Mouse (Mus musculus) kidney, postnatal 36 days (tissue): ENCODE results near the gene Pstk.

Experiments
- DNase-seq, 2 experiments: peaks; one replicate each; pipeline ENCODE4 v3.0.0; 2021 to 2022; ENCODE audit warnings: mixed read lengths in 2 of 2

The Pstk gene

DNA sequence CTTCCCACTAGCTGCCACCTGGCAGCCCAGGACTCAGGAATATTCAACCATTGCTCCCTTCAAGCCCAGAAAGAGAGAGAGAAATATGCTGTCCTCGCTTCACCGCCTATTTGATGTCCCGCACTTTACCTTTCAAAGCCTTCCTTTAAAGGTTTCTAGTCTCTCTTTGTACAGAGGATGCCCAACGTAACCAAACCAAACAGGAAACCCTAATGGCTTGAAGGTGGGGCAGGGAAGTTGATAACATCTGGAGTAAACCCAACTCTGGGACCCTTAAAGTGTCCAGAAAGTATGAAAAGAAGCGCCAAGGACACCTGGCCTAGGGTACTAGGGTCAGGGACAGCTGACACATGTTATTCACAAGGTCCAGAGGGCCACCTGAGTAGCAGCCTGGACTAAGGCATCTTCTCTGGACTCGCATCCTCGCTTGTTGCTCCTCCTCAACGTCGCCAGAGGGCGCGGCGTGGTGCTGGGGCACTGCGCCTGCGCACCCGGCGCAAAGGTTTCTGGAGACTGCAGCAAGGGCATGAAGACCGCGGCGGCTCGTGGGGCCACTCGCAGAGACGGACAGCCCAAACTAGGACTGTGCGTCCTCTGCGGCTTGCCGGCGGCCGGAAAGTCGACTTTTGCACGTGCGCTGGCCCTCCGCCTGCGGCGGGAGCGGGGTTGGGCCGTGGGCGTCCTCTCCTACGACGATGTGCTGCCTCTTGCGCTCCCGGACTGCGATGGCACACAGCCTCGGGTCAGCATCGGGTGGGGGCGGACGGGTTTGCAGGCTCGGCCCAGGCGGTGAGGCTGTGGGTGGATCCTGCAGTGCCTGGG lies at the start of gene Pstk:
Pstk (plus strand) TSS at position 494 of the 822 bp plus-strand sequence.
- peak; percentile 90 to 93 for DNase-seq

DNA sequence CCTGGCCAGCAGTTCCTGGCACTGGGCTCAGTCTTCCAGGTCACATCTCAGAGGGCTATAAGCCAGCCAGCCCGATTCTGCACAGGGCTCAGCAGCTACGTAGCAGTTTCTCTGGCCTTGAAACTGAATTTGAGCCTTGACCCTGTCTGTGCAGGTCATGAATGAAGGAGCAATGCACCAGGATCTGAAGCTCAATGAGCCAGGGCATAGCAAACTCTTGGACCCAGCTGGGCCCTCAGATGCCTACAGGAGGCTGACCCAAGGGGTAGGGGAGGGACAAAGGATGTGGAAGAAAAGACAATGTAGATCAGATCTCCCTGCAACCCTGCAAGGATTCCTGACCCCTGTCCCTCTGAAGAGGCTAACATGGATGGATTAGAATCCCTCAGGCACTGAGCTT lies 48.7 kb upstream of the Pstk start, which contains the start of gene Cuzd1:
Cuzd1 (minus strand) TSS at position 101 of the 400 bp plus-strand sequence.
- no peak for DNase-seq

DNA sequence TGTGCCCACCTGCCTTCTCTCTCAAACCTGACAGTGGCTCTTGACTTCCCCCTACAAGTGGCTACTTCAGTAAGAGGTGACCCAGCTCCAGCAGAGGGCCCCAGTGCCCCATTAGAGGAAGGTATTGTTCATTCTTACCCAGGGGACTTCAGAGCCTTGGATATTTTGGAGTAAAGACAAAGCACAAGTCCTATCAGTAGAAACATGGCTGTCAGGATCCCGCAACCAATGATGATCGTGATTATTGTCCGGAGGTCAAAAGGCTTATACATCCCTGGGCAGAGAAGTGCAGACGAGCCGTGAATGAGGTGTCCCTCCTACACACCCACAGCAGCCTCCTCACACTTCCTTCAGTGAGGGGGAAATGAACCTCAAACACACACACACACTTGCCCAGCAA lies 43.9 kb upstream of the Pstk start:
- DNase-seq: no peak

DNA sequence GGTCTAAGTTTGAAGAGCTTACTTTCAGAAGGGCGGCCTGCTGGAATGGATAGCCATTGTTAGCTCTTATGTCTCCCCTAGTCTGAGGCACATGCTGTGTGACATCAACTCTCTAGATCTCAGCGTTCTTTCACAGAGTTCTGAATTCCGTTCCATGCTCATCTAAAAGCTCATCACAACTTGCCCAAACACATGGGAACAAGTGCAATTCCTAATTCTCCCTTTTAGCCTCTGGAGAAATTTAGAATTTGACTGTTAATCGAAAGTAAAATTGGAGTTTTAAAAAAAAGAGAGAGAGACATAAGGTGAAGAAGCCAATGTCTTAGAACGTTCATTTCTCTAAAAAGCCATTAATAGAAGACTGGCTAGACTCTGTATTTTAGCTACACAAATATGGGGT lies 41.5 kb upstream of the Pstk start, which contains the start of gene Fam24b:
Fam24b (minus strand) TSS at position 101 of the 400 bp plus-strand sequence.
- DNase-seq: no peak

DNA sequence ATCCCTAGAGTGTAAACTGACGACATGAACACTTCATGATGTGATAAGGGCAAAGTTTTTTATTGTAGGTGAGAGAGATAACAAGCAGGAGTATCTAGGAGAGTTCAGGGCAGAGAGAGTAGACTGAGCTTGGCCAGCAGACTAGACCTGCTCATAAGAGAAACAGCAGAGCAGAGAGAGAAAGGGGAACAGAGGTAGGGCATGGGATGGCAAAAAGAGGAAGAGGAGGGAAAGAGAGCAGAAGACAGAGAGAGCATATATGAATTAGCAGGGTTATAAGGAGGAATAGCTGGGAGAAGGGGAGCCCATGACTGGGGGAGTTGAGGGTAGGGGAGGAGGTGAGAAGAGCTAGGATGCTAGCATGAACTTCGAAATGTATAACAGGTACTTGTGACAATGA lies 39.3 kb upstream of the Pstk start:
- DNase-seq: no peak

DNA sequence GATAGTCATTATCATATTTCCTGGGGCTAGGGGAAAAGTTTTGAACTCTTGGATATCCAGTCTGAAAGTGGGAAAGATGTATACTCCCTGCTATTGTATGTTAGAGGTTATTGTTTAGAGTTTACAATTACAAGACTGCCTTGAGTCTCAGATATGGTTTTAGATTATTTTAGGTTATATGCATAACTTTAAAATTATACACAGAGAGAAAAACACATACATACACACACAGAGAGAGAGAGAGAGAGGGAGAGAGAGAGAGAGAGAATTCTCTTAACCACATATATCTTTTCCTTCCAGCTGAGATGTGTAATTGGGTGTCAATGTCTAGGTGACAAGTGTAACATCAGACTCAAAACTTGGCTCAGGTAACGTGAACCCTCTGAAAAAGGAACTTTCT lies 37.4 kb upstream of the Pstk start, which contains the start of gene Fam24a:
Fam24a (plus strand) TSS at position 301 of the 400 bp plus-strand sequence.
- DNase-seq: no peak

DNA sequence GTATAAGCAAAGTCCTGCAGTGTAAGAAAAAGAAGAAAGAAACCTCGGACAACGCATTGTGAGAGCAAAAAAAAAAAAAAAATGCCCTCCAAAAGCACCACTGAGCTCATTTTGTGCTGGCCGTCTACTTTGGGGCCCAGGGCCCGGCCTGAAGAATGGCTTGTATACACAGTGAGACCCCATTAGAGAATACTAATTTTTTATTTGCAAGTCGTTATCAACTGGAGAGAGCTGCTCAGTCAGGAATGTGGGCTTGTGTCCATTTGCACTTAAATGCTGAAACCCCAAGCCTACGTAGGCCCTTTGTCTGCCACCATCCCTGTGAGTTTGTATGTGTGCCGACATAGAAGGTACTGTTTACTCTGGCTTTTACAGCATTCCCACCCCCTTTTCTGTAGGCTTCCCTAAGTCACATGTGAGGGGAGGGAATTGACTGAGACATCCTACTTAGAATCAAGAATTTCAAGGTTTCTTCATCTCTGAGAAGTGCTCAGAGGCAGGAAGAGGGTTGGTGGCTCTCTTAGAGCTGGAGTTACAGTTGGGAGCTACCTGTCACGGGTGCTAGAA lies 33.4 kb upstream of the Pstk start:
- DNase-seq: no peak

DNA sequence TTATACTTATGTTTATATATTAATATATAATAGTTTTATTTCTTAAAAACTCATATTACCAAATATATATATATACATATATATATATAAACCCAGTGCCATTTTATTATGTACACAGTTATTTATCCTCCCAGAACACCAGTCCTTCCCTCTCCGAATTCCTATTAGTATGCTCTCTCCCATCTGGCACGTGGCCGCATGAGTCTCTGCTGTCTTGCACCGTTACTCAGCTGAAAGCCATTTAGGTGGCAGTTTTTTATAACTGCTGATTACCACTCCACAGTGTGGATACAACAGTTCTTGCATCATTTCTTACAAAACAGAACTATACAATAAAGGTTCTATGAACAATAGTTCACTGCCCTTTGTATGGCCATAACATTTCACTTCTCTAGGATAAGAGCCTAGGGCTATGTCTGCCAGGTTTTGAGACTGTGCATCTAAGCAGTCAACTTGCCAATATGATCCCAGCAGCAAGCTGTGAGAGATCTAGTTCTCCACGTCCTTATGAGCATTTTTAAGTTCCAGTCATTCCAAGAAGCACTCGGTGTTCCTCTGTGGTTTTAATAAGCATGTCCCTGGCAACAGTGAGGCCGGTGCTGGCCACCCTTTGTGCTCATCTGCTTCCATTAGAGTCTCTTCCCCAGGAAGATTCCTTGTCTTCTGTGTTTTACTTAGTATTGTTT lies 24.9 kb upstream of the Pstk start:
- no peak for DNase-seq

DNA sequence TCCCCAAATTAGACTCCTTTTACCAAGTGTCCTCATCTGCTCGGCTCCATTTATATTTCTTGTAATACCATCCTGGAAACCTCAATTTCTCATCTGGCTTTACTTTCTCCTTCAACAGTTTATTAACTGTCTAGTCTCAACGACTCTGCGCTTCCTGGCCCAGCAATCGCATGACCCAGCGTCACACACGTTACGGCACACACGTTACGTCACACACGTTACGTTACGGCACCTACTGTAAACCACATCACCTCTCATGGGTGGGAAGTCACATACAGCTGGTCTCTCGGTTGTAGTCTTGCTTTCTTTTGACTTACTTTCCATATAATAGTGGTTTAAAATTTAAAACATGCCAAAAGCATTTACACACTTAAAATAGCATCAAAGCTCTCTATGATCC lies 14.8 kb upstream of the Pstk start:
- no peak for DNase-seq

DNA sequence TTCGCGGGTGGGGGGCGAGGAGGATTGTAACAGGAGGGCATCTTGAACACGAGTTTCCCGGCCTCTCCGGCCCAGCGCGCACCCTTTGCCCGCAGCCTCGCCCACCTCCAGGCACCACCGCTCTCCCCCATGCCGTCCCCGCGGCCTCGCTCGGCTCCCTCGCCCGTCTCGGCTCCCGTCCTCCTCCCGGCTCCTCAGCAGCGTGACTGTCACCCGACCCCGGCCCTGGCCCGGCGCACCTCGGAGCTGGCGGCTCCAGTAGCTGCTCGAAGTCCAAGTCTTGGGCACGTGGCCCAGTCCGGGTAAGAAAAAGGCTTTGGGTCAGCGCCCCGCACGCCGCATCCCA lies 8.7 kb upstream of the Pstk start:
- no peak for DNase-seq

DNA sequence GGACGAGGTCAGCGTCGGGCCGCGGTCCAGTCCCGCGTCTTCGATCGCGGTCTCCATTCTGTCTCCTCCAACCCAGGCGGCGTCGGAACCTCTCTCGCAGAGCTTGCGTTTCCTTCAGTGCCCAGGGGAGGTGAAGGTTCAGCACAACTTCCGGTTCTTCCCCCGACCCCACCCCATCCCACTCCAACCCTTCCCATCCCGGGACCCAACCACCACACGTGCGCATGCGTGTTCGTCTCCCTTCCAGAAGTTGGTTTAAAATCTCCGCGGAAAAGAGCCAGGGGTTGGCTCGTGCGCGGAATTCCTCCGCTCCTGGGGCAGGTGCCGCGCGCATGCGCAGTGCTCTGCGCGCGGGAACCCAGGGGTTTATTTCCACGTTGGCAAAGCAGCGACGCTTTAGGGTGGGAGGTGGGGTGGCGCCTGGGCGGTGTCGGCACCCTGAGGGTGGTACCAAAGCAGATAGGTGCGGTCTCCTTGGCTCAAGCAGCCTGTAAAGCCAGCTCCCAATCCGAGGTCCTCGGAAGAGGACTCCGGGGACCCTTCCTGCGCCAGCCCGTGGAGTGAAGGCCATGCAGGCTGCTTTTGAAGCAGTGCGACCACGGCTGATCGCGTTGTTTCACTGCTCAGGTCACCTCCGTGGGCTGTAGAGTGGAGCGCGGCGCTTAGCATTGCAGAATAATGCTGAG lies 8.2 kb upstream of the Pstk start, which contains the start of gene 2310057M21Rik:
2310057M21Rik (minus strand) TSS at position 145 of the 686 bp plus-strand sequence.
- DNase-seq: peak; percentile 96 to 97

DNA sequence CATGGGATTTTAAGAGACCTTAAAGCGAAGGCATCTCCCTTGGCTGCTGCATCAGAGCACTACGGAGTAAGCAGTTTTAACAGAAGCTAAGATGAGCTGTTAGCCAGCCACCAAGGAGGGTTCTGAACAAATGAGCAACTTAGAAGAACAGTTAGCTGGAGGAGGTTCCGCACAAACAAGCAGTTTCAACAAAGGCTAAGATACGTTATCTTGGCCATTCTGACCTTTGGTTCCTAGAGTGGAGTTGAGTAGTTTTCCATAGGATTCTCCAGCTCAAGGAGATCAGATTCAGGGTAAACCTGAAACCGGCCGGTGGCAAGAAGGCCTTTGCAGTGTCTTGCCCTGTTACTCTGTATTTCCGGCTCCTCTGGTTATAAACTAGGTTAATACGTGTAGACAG lies 6.8 kb upstream of the Pstk start:
- DNase-seq: no peak

DNA sequence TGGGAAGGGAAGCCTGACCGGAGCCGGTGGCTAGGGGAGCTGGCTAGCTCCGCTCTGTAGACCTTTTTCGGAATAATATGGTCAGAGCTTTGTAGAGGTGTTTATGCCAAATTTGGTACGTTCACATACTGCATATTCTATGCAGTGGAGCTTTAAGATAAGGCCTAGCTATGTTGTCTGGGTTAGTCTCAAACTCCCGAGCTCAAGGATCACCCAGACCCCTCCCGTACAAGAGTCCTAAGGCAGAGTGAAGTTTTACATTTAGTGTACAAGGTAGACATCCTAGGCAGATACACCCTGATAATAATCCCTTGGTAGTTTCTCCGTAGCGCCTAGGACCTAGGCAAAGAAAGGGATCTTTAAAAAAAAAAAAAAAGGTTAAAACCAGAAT lies 524 bp downstream of the Pstk start:
- DNase-seq: no peak

DNA sequence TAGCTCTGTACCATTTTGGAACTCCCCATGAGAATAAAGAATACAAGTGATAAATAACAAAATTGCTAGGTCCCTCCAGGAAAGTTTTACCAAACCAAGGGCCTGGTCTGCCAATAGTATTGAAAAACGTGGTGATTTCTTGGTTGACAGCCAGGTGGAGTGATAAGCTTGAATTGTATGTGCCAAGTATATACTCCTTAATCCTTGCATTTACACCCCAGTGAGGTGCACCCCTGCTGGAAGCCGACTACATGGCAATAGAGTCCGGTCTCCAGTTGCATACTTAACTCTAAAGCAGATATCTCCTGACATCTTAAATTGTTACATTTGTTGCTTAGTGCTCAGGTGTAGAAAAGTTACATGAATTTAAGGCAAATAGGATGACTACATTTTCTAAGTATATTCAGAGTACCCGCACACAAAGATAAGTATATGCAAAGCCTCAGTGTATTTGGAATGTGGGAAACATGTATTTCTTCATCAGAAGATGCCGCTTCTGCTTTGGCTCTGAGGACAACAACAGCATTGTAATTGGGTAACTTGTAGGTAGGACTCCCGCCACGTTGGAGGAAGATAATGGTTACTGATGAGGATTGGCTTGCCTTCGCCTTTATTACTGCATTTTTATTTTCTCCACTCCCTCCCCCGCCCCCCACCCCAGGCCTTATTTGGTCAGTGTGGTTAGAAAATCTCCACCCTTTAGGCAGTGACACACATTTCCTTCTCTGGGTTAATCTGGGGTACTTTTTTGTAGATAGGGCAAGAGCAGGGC lies 1.1 kb downstream of the Pstk start:
- no peak for DNase-seq

DNA sequence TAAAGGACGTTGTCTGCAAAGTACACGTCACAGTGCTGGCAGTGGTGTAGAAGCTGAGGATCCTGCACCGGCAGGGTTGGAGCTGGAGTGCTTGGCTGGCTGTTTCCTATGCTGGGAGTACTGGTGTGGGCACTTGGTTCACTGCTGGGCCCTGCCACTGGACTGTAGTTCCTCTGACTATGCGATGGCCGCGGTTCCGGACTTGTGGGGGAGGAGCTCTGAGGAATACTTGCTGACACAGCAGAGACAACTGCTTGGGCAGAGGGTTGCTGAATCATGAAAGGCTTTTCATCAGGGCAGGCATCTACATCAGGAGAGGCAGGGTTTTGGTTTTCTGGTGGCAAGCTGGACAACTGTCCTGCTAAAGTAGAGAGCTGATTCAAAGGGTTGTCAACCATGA lies 20.8 kb downstream of the Pstk start:
- DNase-seq: peak in 1 of 2 experiments; percentile 22

DNA sequence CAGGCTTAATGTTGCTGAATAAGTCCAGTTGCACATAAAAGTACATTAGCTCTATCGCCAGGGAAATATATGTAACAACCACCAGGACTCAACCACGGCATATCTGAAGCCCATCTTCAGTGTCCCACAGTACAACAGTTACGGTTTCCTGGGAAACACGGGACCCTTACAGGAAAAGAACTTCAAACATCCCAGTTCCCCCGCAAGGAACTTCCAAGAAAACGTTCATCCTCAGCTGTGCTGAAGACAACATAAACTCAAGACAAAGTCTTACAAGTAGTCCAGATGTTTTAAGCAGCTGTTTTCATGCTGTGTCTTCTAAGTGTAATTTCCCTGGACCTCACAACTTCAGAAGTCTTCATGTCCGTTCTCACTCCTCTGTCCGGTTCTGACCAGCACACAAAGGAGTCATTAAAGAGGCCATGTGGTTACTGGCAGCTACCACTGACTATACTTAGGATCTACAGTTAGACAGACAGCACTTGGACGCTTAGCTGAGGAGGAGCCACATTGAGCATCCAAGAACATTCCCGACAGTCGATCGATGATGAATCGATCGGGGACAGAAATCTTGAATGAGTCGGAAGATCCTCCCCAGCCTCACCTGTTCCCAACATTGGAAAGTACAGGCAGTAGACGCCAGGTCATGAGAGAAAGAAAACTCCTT lies 38.5 kb downstream of the Pstk start:
- peak; percentile 28 to 33 for DNase-seq

DNA sequence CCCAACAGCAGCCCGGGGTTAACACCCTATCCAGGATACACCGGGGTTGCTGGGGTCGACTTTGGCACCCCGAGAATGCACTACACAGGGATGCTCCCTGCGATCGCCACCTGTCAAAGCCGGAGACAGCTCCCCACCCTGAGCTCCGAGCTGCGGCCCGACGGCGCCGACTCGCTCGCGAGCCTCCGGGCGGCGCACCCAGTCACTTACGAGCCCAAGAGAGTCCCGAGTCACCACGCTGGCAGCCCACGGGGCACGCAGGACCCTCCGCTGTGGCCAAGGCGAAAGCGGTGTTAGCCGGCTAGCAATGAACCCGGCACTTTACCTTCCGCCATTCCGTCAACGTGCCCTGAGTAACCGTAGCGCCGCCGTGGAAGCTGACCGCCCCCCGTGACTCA lies 39.0 kb downstream of the Pstk start:
- no peak for DNase-seq

DNA sequence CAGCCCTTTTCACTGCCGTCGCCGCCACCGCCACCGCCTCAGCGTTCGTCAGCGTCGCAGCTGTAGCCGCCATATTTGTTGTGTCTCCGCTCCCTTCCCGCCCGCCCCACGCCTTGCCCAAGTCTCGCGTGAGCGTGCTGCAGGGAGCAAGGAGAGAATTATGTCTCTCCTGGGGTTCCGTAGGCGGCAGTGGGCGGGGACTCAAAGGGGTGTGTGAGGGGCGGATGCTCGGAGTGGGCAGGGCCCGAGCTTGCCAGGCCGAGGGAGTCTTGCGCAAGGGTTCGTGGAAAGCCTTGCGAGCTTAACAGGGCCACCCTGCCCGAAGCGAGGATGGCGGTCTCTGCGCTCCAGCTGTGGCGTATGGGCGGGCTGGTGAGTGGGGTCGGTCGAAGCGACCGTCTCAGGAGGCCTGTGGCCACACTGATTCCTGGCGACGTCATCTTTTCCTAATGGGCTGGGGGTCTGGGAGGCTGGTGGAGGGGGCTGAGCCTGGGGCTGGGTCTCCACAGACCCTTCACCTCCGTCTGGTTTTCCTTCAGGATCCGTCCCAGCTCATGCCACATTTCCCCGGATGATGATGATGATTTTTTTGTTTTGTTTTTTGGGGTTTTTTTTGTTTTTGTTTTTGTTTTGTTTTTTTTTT lies 39.6 kb downstream of the Pstk start, which contains the start of the genes Ikzf5 and Acadsb:
Ikzf5 (minus strand) TSS at position 106 of the 643 bp plus-strand sequence.
Acadsb (plus strand) TSS at position 186 of the 643 bp plus-strand sequence.
- DNase-seq: peak; percentile 99

DNA sequence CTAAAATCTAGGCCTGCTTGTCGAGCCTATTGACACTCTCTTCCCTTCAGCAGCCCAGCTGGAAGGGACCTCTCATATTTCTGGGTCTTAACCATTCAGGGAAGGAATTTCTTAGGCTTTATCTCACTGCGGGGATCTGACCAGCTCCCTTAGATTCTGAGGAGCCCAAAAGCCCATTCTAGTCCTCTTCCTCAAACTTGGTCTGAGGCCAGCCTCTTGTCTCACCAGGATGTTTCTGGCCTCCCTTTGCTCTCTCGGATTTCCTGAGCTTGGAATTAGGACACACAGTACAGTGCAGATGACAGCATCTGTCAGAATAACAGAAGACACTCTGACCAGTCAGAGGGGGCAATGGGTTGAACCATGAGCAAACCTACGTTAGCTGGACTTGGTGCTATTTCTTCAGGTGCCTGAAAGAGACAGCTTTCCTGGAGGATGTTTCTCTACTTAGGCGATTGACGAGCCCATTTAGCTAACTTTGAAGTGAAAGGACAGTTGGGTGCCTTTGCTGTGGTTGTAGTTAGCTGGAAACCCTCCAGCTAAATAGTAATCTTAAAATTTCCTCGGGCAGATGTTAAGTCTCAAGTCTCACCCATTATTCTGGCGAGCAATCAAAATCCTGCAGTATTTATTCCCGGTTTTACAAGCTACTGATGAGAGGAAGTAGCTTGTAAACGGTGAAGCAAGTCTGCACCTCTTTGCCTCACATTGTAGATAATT lies 40.4 kb downstream of the Pstk start:
- peak; percentile 45 to 58 for DNase-seq

DNA sequence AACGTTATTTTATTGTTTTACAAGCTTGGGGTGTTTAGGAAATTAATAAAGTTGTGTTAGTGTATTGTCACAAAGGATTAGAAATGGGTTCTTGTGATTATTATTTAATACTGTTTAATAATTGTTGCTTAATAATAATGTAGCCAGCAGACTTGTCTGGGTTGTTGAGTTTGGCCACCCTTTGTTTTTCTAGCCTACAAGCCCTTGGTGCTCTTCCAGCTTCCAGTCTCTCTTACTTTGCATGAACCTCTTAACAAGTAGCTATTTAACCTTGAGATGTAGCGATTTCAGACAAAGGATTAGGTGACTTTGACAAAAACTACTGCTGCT lies 41.0 kb downstream of the Pstk start:
- no peak for DNase-seq
